Mouse (Mus musculus): ENCODE data around the gene Brap.

GRCm38 (mm10) chr5:121660059-121660896 lies at the start of gene Brap, which contains the start of gene Acad10:
- peak; percentile 88; the same call in 1 of the 2 replicates for TF ChIP-seq POLR2A (IDR thresholded peaks at IDR 0.05; ENCODE audit: extremely low read depth, insufficient read depth, low read length)
- no peak for TF ChIP-seq CTCF (IDR thresholded peaks at IDR 0.05; ENCODE audit: low read depth, low read length)

All from liver, adult 2 months (tissue).